Mouse (Mus musculus) layer of hippocampus, adult 9-11 months (tissue): ENCODE data around the gene Tmem273.

ENCODE experiments used
- DNase-seq: peaks from one replicate; pipeline ENCODE4 v3.0.0; 2022

The Tmem273 gene

DNA sequence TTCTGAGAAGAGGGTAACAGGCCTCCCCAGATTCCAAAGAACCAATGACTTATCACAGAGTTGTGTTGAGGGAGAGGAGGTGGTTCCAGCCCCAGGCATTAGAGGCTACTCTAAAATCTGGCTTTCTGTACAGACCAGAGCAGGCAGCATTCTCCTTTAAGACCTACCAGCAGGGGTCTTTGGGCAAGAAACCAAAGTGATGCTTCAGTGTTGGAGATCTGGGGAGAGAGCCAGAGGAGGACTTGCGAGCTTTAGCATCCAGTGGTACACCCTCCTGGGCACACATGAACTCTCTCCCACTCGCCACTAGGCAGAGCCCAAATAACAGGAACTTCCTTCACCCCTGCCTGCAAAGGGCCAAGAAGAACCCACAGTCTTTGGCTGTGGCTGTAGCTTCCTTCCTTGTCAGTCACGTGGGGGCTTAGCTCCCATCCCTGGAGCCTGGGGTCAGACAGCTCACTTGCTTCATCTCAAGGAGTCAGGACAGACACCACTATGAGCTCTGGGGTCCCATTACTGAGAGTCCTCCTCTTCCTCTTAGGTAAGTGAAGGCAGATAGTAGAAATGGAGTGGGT lies at the start of gene Tmem273:
TSS of gene Tmem273 (plus strand) at position 408 of the 575 bp plus-strand sequence.
- DNase-seq: peak; percentile 42

DNA sequence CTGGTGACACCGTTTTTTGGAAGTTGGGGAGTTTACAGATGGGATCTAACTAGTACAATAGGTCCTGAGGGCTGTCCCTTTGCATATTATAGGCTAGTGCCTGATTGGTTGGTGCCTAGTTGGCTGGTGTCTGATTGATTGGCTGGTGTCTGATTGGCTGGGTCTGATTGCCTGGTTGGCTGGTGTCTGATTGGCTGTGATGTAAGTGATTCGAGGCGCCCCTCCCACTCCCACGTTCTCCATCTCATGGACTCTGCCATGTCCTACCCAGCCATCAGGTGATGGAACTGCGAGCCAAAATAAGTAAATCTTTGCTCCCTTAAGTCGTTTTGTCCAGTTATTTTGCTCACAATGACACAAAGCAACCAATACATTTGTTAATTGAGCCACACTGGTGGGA lies 49.2 kb upstream of the Tmem273 start:
- DNase-seq: no peak

DNA sequence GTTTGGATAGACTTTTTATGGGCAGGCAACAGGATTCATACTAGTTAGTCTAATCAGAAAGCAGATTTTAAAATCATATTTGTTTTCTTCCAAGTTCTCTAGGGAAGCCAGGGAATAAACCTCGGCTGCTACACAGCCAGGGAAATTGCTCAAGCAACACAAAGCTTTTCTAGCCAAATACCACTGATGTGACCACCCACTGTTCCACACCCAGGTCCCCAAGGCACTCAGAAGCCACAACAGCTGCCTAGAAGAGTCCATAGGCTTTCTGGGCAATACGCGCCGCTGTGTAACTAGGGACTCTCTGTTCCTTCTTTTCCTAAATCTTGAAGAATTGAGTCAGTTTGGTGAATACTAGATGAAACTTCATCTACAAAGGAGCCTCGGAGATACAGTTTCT lies 47.2 kb upstream of the Tmem273 start:
- no peak for DNase-seq

DNA sequence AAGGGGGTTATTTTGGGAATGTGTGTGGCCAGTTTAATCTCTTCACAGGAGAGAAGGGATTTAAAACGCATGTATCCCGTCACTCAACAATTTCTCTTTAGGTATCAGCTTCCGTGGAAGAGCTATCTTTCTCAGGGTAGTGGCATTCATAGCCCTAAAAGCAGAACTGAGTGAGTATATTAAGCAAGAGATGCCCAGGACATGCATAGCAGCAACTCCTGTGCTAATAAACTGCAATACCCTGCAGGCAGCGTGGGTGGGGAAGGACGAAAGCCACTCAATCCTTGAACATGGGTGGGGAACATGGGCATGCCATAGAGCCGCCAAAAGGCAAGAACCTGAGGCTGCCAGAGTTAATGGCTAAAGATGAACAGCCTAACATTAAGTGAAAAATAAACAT lies 37.2 kb upstream of the Tmem273 start:
- no peak for DNase-seq

DNA sequence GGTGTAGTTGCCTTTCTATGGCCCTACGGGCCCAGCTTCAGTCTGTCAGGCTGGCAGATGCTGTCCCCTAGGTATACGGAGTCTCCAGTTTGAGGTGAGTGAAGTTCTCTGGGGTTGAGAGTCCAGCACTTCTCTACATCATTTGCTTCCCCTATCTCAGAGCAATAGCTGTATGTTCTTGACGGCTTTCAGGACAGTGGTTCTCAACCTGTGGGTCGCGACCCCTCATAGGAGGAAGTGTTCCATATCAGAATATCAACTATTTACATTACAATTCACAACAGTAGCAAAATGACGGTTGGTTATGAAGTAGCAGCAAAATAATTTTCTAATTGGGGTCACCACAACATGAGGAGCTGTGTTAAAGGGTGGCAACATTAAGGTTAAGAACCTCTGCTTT lies 35.0 kb upstream of the Tmem273 start:
- no peak for DNase-seq

DNA sequence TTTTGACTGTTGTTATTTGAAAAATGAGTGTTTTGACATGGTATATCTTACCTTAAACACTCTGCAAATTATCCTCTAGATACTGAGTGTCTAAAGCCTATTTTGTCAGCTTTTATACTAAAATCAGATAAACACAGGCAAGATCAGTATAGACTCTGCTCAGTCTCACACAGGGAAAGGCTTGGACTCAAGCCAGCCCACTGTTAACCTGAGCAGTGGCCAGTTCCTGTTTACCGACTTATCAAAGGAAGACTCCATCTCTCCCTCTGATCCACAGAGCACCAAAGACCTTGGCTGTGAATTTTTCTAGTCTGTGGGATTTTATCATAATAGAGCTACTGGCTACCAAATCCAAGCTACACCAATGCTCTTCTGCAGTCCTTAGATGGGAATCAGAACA lies 31.5 kb upstream of the Tmem273 start:
- DNase-seq: no peak

DNA sequence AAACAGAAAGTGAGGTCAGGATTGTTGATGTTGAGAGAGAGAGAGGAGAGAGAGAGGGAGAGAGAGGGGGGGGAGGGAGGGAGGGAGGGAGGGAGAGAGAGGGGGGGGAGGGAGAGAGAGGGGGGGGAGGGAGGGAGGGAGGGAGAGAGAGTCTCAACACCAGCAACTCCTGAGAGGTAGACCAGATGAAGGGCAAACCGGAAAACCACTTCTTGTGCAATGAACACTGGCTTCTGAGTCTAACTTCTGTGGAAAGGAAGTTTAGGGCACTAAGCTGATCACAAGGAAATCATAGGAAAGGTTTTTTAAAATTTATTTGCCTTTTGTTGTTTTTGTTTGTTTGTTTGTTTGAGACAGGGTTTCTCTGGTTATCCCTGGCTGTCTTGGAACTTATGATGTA lies 23.6 kb upstream of the Tmem273 start:
- DNase-seq: no peak

DNA sequence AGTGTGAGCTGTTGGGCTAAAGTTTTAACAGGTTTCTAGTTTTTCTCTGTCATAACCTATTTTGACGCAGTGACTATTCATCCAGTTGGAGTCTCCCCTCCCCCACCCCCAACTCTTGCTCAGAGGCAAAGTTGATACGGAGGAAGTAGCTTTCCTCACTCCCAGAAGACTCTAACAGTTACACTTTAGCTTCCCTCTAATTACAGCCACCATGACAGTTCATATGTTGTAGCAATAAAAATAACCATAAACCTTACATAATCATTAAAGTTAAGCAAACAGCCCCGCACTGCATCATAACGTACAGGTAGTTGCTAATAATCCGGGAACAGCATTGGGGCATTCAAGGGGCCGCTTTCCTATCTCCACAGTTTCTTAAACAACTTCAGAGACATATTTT lies 15.2 kb upstream of the Tmem273 start:
- DNase-seq: no peak

DNA sequence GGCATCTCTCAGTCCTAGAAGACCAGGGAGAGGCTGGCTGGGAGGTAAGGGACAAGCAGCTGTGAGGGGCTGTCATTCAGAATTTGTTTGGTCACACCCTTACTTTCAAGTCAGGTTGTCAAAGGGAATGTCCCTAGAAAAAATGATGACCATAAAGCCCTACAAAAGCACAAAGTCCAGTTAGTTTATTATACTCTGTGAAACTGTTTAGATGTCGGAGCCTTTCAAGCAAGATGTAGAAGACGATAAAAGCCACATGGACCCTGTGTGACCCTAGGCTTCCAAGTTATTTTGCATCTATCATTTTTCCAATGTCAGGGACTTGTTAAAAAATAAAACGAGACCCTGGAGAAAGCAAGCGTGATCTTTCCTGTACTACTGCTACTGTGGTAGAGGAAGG lies 13.7 kb upstream of the Tmem273 start:
- no peak for DNase-seq

DNA sequence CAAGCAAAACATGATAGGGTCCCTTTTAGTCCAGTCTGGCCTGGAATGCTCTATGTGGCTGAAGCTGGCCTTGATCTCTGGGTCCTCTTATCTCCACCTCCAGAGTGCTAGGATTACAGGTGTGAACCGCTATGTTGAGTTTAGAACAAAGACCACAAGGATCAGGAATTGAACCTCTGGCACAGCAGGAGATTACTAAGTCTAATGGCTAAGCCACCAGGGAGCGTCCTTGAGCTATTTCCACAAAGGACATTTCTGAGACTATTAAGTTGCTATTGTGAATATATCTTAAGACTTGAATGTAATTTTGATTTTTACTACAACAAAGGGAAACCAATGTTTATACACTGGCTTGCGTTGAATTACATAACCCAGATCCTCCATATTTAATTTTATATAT lies 13.0 kb upstream of the Tmem273 start:
- DNase-seq: no peak

DNA sequence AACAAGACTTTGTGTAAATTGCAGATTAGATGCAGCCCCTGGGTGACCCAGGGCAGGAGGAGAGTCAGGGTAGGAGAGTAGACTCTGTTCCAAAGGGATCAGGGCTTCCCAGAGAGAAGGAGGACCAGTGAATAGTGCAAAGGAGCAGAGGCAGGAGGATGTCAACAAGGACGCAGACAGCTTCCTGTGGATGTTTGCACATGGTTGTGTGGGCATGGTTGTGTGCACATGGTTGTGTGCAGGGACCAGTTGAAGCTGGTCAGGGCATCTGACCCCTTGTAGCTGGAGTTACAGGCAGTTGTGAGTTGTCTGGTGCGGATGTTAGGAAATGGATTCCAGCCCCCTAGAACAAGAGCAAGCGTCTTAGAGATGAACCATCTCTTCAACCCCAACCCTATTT lies 12.3 kb upstream of the Tmem273 start:
- no peak for DNase-seq

DNA sequence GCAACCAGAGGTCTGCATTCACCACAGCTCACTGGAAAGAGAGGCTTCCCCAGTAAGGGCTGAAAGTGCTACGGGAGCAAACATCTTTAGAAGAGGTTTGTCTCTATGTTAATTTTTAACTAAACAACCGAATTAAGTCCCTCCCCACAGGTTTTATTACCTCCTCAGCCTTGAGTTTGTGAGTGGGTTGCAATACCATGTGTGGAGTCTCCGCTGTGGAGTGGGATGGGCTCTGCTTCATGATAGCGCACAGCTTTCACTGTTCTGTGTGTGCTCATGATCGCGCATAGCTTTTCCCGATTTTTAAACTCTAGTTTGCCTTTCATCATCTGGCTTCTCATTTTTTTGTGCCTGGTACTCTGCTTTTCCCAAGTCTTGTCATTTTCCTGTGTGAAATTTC lies 9.7 kb upstream of the Tmem273 start:
- DNase-seq: no peak

DNA sequence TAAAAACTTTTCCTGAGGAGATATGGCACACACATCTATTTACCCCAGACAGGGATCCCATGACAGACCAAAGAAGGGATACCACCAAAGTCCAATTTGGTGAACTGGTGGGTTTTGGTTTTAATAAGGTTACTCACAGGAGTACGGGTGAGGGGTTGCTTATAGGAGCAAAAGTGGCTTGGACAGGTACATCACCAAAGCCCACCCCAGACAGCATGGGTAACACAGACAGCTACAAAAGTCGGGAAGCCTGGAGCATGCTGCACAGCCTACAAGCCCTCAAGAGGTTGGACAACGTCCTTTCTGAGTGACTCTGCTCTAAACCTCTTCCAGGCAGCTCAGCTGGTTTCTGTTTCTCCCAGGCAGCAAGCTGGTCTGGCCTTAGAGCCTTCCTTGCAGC lies 7.4 kb upstream of the Tmem273 start:
- no peak for DNase-seq

DNA sequence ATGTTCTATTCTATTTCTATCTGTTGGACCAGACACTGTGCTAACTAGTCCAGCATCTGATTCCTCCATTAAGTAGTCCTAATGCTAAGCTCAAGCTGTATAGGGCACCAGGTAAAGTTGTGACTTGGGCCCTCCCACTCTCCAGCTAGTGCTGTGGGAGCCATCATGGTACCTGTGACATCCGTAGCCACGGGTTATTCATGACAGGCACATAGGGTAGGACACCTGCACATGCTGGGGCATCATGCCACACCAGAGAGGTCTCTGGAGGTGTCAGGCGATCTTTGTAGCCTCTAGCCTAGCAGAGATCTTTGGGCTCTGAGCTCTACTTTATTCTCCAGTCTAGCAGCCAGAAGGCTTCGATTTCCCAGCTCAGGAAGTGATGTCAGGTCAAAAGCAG lies 2.9 kb upstream of the Tmem273 start:
- DNase-seq: no peak

DNA sequence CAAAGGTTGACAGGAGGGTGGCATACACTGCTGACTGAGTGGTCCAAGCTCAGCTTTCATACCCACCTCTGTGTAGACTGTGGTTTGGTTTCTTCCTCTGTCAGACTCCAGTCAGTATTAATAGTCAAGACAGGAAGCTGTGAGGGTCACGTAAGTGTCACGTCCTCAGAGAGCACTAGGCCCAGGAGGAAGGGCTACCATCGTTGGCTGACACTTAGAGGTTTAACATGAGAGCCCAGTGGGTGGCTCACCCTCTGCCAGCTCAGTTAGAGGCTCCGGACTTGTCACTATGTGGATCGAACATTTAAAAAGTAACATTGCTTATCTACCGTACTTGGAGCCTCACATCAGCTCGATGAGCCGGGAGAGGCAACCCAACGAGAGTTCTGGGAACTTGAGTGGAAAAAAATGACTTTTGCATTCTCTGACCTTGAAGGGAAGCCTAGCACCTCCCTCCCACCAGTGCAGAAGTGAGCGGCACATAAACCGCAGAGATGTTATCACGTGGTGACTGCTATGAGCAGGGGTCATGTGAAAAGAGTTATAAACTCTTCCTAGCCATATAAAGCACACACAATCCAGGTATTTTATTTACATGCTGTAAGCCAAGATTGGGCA lies 1.5 kb upstream of the Tmem273 start:
- peak; percentile 8 for DNase-seq

DNA sequence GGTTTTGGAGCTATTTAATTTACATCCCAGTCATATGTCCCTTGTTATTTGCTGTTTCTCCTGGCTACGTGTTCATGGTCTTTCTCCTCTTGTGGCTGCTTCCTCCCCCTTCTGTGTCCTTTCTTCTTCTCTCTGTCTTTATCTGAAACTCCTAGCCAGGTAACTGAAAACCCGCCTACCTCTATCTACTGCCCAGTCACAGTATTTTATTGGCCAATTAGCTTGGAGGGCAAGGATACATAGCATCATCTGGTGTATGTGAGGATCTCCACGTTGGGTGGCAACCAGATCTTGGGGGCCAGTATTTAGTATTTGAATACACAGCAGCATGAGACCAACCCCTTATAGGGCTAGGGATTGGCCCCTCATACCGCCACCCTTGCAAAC lies 1.0 kb upstream of the Tmem273 start:
- DNase-seq: no peak

DNA sequence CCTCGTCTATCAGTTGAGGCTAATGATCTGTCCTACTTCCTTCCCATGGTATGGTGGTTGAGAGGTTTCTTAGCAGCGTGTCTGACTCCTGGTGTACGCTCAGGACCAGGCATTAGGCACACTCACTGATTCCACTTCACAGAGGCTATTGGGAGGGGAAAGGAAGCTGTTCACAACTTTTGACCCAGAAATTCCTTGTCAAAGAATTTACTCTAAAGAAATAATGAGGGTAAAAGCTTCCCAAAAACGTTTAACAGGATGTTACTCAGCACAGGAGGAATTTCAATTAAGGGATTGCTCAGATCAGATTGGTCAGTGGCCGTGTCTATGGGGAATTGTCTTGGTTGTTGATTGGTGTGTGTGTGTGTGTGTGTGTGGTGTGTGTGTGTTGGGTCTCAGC lies 1.9 kb downstream of the Tmem273 start:
- no peak for DNase-seq

DNA sequence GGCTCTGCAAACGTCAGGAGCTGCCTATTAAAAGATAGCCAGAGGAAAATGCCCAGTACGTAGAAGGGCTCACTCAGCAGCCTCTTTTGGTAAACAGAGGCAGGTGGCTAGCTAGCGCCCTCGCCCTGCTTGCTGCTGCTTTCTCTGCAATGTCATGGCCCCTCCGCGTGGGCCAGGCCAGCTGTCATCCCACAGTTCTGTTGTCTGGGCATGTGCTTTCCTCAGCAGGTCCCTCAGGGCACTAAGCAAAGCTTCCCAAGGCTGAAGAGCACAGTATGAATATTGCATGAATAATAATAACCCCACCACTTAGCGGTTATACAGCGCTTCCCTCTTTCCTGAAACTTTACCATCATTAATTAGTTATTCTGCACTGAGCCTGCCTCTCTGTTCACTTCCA lies 10.6 kb downstream of the Tmem273 start:
- no peak for DNase-seq

DNA sequence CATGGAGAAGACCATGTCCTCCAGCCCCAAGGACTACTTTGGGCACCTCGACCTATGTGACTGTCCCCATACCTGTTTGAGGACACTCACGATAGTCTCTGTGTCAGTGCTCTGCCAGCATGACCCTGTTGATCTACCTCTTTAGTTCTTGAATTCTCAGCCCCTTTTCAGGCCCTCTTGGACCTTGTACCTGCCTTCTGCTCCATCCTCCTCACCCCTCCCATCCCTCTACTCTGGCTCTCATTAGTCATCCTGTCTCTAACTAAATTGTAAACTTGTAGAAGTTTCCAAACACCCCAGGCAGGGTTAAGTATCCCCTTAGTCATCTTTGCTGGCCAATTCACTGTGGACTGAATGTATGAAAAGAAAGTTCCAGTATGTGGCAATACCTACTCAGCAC lies 12.0 kb downstream of the Tmem273 start:
- DNase-seq: no peak

DNA sequence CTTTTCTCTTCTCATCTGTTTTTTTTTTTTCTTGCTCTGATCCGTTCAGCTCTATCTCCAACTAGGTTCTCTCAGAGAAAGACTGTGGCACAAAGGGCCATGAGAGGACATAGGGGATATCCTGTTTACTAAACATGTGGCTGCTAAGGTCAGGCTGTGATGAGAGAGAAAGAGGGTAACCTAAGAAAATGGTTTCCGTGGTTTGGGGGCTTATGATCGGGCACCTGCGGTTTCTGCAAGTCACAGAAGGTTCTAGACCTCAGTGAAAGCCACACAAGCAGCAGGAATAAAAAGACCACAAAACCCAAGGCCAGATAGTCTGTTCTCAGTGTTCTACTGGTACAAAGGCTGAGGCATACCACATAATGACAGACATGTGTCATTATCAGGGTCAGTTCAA lies 12.6 kb downstream of the Tmem273 start:
- DNase-seq: no peak

DNA sequence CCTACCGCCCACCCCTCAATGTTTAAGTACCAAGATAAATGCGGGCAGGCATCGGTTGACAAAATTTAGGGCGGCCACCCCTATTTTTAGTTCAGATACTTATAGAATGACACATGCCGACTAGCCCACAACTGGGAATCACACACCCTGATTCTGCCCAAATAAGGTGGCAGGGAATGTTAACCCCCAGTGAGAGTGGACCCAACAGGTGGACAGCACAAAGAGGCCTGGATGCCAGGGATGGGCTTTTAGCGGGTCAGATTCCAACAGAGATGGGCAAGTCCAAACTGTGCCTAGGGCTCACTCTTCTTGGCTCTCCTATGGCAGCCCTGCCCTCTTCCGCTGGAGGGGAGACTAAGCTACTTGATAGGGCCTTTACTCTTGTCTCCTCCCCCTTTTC lies 14.3 kb downstream of the Tmem273 start:
- DNase-seq: no peak

DNA sequence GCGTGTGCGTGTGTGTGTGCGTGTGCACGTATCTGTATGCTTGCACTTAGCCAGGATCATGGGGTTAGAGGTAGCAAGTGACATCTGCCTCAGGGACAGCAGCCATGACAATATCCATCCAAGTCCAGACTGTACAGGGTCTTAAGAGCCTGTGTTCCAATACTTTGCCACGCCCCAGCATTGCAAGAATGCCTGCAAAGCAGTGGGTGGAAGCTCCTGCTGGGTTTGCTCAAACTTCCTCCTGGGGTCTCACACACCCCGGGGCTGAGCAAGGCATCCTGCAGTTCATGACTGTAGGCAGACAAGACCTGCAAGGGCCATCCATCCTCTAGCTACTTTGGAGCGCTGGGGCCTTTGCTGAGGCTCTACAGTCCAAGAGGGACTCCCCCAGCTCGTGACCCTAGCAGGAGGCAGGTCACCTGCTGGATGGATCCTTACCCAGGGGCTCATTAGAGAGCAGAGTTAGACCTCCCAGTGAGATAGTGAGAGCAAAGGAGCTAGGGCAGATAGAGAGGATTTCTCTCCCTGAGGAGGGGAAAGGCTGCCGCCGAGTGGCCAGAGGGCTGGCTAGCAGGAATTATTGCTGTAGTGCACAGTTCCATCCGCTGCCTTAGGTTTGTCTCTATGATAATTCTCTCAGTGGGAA lies 15.4 kb downstream of the Tmem273 start:
- no peak for DNase-seq

DNA sequence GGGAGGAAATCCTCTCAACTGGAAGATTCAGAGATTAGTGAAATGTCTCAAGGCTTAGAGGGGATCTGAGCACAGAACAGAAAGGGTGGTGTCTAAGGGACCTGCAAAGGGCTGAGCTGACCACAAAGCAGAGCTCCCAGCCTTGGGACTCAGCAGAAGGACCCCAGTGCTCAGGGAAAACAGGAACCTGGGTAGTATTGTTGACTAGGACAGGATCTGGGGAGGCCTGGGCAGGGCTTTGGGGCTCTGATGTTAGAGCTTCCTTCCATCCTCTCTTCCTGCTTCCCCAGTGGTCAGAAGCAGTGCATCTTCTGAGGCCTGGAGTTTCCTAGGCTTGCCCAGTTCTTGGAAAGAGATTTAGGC lies 15.9 kb downstream of the Tmem273 start:
- no peak for DNase-seq

DNA sequence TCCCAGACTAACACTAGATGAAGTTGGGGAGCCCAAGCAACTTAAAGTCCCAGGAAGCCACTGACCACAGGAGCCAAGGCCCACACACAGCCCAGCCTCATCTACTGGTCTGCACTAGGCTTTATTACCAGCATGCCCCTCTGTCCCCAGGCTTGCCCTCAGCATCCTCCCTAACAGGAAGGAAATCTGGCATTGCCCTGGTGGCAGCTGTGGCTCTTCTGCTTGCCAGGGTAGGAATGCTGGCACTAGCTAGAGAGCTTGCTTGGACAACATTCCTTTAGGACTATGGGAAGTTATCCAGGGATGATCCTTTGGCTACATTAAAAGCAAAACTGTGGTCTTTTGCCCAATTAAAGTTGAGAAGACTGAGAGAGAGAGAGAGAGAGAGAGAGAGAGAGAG lies 24.3 kb downstream of the Tmem273 start:
- no peak for DNase-seq

DNA sequence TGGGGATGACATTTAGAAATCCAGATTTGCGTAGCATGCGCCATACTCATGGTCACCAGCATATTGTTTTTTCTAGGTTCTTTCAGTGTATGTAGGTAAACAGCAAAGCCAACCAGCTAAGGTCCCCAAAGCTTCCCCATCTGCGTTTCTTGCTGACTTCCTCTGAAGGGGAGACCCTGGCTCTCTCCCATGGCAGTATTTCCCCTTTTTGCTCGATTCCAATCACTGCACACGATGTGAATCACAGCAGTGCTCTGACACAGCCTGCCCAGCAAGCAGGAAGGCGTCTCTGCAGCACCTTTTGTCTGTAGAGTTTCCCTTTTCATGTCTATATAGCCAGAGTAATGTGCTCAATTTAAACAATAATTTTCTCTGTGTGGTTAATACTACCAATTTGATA lies 26.7 kb downstream of the Tmem273 start:
- DNase-seq: no peak
